Mouse (Mus musculus): ENCODE results near the gene Emsy. TPM values are rescaled to one million over a fixed set of nuclear protein-coding genes. Genes with fewer than 3 reads are reported as not detected.

The Emsy gene
- polyA plus RNA-seq, 1 experiment from 2014 or later, result 4.6 TPM

DNA sequence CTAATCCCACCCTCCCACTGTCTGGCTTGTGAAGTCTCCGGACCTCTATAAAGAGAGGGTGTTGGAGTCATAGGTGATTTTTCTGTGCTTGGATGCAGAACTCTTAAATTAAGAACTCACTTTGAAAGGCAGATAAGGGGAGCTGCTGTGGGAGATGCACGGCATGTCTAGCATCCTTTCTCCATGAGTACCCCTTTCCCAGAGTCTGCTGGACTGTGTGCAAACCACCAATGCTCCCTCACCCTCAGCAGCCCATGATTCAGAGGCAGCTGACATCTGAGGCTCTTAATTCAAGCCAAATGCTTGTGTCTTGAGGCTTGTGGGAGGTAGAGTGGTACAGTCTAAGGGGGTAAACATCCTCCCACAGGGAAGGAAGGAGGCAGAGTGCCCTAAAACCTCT is 115.7 kb downstream of the Emsy start:
- DNase-seq, result no peak

DNA sequence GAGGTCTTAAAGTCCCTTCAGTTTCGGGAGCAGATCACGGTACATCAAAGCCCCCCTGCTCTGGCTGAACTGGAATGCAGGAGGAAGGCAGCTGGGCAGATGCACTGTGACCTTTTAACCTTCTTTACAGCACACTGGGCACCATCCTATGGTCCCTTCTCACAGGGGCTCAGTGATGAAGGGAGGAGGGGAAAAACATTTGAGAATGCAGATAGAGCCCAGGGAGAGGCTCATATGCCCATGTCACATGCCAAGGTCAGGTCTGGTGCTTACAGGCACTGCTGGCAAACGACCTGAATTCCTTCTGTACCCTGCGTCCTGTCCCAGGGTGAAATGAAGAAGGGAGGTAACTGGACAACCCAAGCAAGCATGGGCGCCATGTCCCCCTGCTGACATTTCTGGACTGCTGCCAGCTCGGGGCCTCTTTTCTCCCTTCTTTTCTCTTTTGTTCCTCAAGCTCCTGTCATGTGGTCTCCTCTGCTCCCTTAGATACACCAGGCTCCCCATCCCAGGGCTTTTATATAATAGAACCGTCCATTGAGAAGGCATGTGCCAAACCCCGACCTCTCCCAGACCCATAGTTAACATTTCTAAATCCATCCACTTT is 118.5 kb downstream of the Emsy start:
- H3K4me3 ChIP-seq (replicated peaks), result no peak overlapping the region
- peaks cover 24% of the 10 kb centered on the region for H3K4me1 ChIP-seq (replicated peaks)
- H3K27ac ChIP-seq, result no peak overlapping the region
- no peak overlapping the region for H3K4me2 ChIP-seq
- H3K9me3 ChIP-seq (replicated peaks), result no peaks in the 10 kb centered on the region
- no peak for ATAC-seq (ENCODE audit: low read depth)
- WGBS (ENCODE audit: insufficient replicate concordance), result 54% methylated on average over 8 of the region's 8 CpGs
- no peak for DNase-seq
- H3K9ac ChIP-seq, result no peak overlapping the region
- H3K36me3 ChIP-seq, result no peaks in the 10 kb centered on the region
- H3K27me3 ChIP-seq, result no peaks in the 10 kb centered on the region

More for the DNA sequence above, 115.7 kb downstream of the Emsy start:
- H3K4me1 ChIP-seq (replicated peaks), result peaks cover 5% of the 10 kb centered on the region; the same call in 1 of the 2 replicates
- no peaks in the 10 kb centered on the region for H3K27me3 ChIP-seq
- H3K4me3 ChIP-seq (replicated peaks), result no peak overlapping the region
- no peak overlapping the region for H3K9ac ChIP-seq
- no peaks in the 10 kb centered on the region for H3K9me3 ChIP-seq (replicated peaks)
- no peaks in the 10 kb centered on the region for H3K36me3 ChIP-seq
- H3K4me2 ChIP-seq, result no peak overlapping the region
- H3K27ac ChIP-seq, result no peak overlapping the region
- ATAC-seq (ENCODE audit: low read depth), result no peak
- WGBS (ENCODE audit: insufficient replicate concordance), result 71% methylated on average over 2 of the region's 2 CpGs

DNA sequence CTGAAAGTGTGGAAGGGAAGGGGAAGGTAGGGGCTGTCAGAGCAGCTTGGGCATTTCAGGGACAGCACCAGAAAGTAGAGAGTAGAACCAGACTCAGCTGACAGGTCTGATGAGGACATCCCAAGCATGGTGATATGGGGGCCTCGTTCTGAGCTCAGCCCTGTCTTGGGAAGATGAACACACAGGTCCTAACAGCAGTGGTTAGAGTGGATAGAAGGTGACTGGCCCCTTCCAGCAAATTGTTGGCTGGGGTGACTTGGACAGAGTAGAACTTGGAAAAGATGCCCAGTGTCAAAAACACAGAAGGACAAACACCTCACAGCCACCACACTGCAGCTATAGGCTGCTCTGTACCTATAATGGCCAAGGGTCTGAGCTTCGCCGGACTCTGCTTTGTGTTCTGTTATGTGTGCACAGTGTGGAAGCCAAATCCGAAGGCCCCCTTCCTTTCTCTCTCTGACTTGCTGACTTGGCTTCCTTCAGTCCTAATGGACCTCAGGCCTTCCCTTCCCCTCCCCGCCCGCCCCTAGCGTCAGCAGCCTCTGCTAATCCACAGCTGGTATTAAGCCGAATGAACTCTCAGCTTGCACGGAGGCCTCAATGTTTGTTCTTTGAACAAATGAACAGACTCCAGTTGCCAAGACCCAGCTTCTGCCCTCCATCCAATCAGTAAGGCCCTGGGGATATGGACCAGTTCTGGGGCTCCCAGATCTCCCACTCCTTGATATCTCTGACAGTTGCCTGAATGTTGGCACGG is 119.2 kb downstream of the Emsy start:
- ATAC-seq (ENCODE audit: low read depth), result no peak
- WGBS (ENCODE audit: insufficient replicate concordance), result 68% methylated on average over 10 of the region's 10 CpGs
- no peaks in the 10 kb centered on the region for H3K9me3 ChIP-seq (replicated peaks)
- DNase-seq, result no peak
- H3K27ac ChIP-seq, result no peak overlapping the region
- no peaks in the 10 kb centered on the region for H3K36me3 ChIP-seq
- H3K4me3 ChIP-seq (replicated peaks), result no peak overlapping the region
- no peak overlapping the region for H3K9ac ChIP-seq
- peaks cover 24% of the 10 kb centered on the region for H3K4me1 ChIP-seq (replicated peaks)
- H3K27me3 ChIP-seq, result no peaks in the 10 kb centered on the region
- no peak overlapping the region for H3K4me2 ChIP-seq

Other genes with a start within 250 kb of the Emsy start
- not detected in 2 replicates for gene Gucy2d, start 216.4 kb downstream of the Emsy start, polyA plus RNA-seq (2015; fragmentation: Nextera tagmentation; extraction: Ambion mirVana)
- 3.2 and 5.7 TPM in 2 replicates for gene Lrrc32, start 167.5 kb downstream of the Emsy start, polyA plus RNA-seq (2015; fragmentation: Nextera tagmentation; extraction: Ambion mirVana)
- gene Thap12, start 46.3 kb upstream of the Emsy start, polyA plus RNA-seq (2015; fragmentation: Nextera tagmentation; extraction: Ambion mirVana), result 15.7 and 17.7 TPM in 2 replicates
- 0.84 and 1.1 TPM in 2 replicates for gene Wnt11, start 178.3 kb upstream of the Emsy start, polyA plus RNA-seq (2015; fragmentation: Nextera tagmentation; extraction: Ambion mirVana)